Mouse (Mus musculus) spleen, adult 2 months (tissue): Measurements from ENCODE around the gene Lonp2. TPM values are rescaled to one million over a fixed set of nuclear protein-coding genes. Genes with fewer than 3 reads are reported as not detected.

Experiments
- DNase-seq, 2 experiments: peaks; one replicate each; pipeline versions ENCODE4 v3.0.0 to v3.0.0-alpha.2; 2012 to 2021; ENCODE audit warnings: low spot score in 2 of 2, low read depth in 1 of 2
- H3K27ac ChIP-seq: fragments of 200-500 bp; 2 replicates; pipeline ENCODE4 v1.5.1; 2012; ENCODE audit warnings: low read length, inconsistent platforms; ENCODE audit not compliant: insufficient read depth
- H3K27me3 ChIP-seq: fragments of 200-500 bp; 2 replicates; pipeline ENCODE4 v1.6.1; 2012; ENCODE audit warnings: mild to moderate bottlenecking, moderate library complexity, low read length, inconsistent platforms; ENCODE audit not compliant: control insufficient read depth, insufficient read depth
- H3K36me3 ChIP-seq: fragments of 200-500 bp; 2 replicates; pipeline ENCODE4 v1.6.1; 2012; ENCODE audit warnings: mild to moderate bottlenecking, low read length, inconsistent platforms; ENCODE audit not compliant: control insufficient read depth, insufficient read depth
- H3K4me1 ChIP-seq: fragments of 200-500 bp; 2 replicates; pipeline ENCODE4 v1.6.1; 2011; ENCODE audit warnings: inconsistent platforms; ENCODE audit not compliant: control insufficient read depth, insufficient read depth, insufficient read length
- H3K4me3 ChIP-seq: fragments of 200-500 bp; 2 replicates; pipeline ENCODE4 v1.5.1; 2011; ENCODE audit warnings: mild to moderate bottlenecking, inconsistent platforms; ENCODE audit not compliant: insufficient read depth, insufficient read length; ENCODE audit errors: extremely low read depth
- CTCF ChIP-seq: fragments of 200-500 bp; IDR thresholded peaks from 2 replicates; pipeline ENCODE4 v1.5.1; 2011; ENCODE audit warnings: mild to moderate bottlenecking, inconsistent platforms; ENCODE audit not compliant: insufficient read depth, insufficient read length, insufficient replicate concordance; ENCODE audit errors: extremely low read depth
- POLR2A ChIP-seq: fragments of 200-500 bp; IDR thresholded peaks from 2 replicates; pipeline ENCODE4 v1.6.1; 2011; ENCODE audit warnings: low read depth, low read length, inconsistent platforms
- WGBS: fragments of 180-500 bp; shearing (Covaris S2); methylation state at CpG from one replicate; pipeline ENCODE4 v1.1.7; 2018; 5-methylcytosine and 5-hydroxymethylcytosine counted together
- polyA plus RNA-seq: library from polyadenylated mRNA; depleted of rRNA; stranded (reverse); fragments of >200 nt; gene quantifications from 2 replicates; pipeline ENCODE4 v1.2.3, GENCODE M21; 2012; rRNA removed

Lonp2 gene
- polyA plus RNA-seq, 1 experiment: 48.9 TPM

DNA sequence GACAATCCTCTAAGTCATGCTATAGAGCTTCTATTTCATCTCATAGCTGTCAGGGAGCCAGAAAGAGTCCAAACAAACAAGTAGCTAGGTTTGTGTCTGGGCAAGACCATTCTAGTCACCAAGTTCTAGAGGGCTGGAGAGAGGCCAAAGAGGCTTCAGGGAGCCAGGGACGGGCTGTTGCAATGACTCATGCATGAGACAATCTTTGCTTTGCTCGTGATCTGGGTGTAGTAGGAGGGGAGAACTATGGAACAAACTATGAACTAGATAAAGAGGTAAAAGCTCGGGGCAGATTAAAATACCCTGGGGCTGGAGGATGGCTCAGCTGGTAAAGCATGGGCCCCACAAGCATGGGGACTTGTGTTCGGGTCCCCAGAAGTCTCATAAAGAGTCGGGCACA is 144.7 kb downstream of the Lonp2 start:
- no peaks in the 10 kb centered on the region for H3K27me3 ChIP-seq
- H3K4me1 ChIP-seq: no peaks in the 10 kb centered on the region
- H3K27ac ChIP-seq: no peak overlapping the region
- no peaks in the 10 kb centered on the region for H3K36me3 ChIP-seq
- no peak overlapping the region for H3K4me3 ChIP-seq
- DNase-seq: no peak
- WGBS: 78% methylated on average over 5 of the region's 5 CpGs
- TF ChIP-seq POLR2A: no peak
- TF ChIP-seq CTCF: no peak

DNA sequence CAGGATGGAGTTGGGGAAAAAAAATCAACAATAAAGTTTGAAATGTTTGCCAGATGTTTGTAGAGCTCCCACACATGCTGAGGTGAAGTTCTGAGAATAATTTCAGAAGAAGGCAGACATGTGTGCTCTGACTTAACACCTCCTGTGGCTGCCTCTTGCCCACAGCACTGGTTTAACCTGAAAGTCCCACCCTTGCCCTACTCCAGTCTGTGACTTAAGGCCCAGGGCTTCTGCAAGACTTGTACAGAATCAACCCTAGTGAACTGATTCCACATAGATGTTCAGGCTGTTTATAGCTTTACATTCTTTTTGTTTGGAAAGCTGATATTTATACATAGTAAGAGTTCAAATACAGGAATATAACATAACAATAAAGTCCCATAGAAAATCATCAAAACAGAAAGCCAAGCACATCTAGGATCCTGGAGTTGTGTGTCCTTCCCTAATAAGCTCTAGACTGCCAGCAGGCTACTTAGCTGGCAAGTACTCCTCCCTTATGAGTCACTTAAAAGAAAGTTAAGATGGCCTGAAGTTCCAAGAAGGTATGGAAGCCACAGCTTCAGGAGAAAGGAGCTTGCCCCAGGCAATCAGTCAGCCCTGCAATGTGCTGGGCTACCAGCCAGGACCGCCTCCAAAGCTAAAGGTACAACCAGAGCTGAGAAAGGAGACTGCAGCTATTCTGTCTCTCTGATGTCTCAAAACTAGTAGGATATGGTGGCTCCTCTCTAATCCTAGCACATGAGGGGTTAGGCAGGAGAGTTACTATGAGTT is 146.3 kb downstream of the Lonp2 start:
- Histone ChIP-seq H3K36me3 (no peaks in the 10 kb centered on the region), H3K4me1 (no peaks in the 10 kb centered on the region), H3K27me3 (no peaks in the 10 kb centered on the region), H3K4me3 (no peak overlapping the region), H3K27ac (no peak overlapping the region)
- no peak for DNase-seq
- WGBS: 92% methylated on average over 1 of the region's 1 CpGs
- TF ChIP-seq CTCF (no peak), POLR2A (no peak)

Other genes with a start within 250 kb of the Lonp2 start
- gene Abcc12, start 43.4 kb upstream of the Lonp2 start, polyA plus RNA-seq: 0.08 TPM in 1 of 2 replicates, not detected in the other
- gene Gm10638, start 121.7 kb downstream of the Lonp2 start, polyA plus RNA-seq: 1.3 and 2.0 TPM in 2 replicates
- 11.5 and 13.3 TPM in 2 replicates for gene Siah1a, start 121.9 kb downstream of the Lonp2 start, polyA plus RNA-seq